Mouse (Mus musculus): Measurements from ENCODE around the gene Acot7. TPM values are rescaled to one million over a fixed set of nuclear protein-coding genes. Genes with fewer than 3 reads are reported as not detected.

The Acot7 gene
- polyA plus RNA-seq, 1 experiment from 2014 or later: 53.1 TPM

DNA sequence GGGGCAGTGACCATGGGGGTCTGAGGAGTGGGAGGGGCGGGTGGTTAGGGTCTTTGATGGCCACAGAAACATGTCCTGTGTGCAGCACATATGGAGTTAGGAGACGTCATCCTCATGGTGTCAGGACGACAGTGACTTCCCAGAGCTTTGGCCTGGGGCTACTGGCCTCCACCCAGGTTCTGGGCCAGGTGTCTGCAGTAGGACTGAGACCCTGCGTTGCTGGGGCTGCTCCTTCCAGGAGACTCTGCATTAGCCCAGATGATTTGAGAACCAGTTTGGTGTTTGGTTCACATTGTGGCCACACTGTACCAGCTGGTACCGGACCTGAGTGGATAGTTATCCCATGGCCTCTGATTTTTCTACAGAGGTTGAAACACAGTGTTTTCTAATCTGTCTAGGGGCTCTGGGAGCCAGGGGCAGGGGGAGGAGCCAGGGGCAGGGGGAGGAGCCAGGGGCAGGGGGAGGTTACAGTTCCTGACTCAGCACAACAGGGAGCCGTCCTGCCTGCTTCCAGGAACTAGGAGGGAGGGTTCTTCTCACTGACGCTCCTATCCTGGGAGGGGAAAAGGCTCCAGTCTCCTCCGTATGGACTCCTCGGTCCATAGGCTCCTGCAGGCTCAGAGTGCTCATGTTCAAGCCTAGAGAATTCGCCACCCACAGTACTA, 85.7 kb downstream of the Acot7 start:
- H3K9ac ChIP-seq (ENCODE audit: low read depth, low read length): peak overlapping the region; percentile 1; the same call in 1 of the 2 replicates
- ATAC-seq (replicated peaks; ENCODE audit: insufficient number of reproducible peaks, low FRiP score, low TSS enrichment): peak; percentile 60
- WGBS (ENCODE audit: insufficient replicate concordance): 27% methylated on average over 10 of the region's 10 CpGs

DNA sequence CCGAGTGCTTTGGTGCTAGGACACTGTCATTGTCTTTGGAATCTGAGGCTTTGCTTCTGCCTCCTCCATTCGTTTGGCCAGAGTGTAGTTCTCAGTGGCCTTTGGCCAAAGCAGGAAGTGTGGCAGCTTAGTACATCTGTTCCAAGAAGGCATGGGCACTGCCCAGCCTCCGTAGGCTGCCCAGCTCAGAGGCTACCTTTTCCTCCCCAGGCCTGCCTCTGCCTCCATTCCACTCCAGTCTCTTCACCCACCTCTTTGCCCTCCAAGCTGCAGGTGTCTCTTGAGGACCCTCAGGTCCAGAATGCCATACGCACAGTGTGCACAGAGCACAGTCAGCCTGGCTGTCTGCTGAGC, 86.2 kb downstream of the Acot7 start:
- H3K9me3 ChIP-seq (replicated peaks; ENCODE audit: control insufficient read depth, low read length): no peaks in the 10 kb centered on the region
- H3K9ac ChIP-seq (ENCODE audit: low read depth, low read length): peak overlapping the region; percentile 1; the same call in 1 of the 2 replicates
- H3K4me2 ChIP-seq: peak overlapping the region; percentile 36; the same call in 1 of the 2 replicates
- WGBS (ENCODE audit: insufficient replicate concordance): 56% methylated on average over 4 of the region's 4 CpGs
- no peak for ATAC-seq (replicated peaks; ENCODE audit: insufficient number of reproducible peaks, low FRiP score, low TSS enrichment)
- H3K4me3 ChIP-seq (ENCODE audit: low read depth, low read length): no peak overlapping the region
- no peaks in the 10 kb centered on the region for H3K27me3 ChIP-seq (ENCODE audit: control insufficient read depth, insufficient read depth, low read length)
- H3K27ac ChIP-seq (ENCODE audit: low read depth, low read length): peak overlapping the region; percentile 88
- H3K36me3 ChIP-seq (ENCODE audit: control insufficient read depth, insufficient read depth, low read length): no peaks in the 10 kb centered on the region; the same call in none of the 2 replicates
- peaks cover 47% of the 10 kb centered on the region for H3K4me1 ChIP-seq (ENCODE audit: control insufficient read depth, insufficient read depth, low read length)

More for the DNA sequence above, 85.7 kb downstream of the Acot7 start:
- Histone ChIP-seq H3K4me3 (ENCODE audit: low read depth, low read length) (no peak overlapping the region), H3K4me1 (ENCODE audit: control insufficient read depth, insufficient read depth, low read length) (peaks cover 52% of the 10 kb centered on the region), H3K27me3 (ENCODE audit: control insufficient read depth, insufficient read depth, low read length) (no peaks in the 10 kb centered on the region), H3K36me3 (ENCODE audit: control insufficient read depth, insufficient read depth, low read length) (no peaks in the 10 kb centered on the region; the same call in none of the 2 replicates), H3K27ac (ENCODE audit: low read depth, low read length) (peak overlapping the region; percentile 88), H3K9me3 (replicated peaks; ENCODE audit: control insufficient read depth, low read length) (no peaks in the 10 kb centered on the region), H3K4me2 (peak overlapping the region; percentile 36; the same call in 1 of the 2 replicates)

DNA sequence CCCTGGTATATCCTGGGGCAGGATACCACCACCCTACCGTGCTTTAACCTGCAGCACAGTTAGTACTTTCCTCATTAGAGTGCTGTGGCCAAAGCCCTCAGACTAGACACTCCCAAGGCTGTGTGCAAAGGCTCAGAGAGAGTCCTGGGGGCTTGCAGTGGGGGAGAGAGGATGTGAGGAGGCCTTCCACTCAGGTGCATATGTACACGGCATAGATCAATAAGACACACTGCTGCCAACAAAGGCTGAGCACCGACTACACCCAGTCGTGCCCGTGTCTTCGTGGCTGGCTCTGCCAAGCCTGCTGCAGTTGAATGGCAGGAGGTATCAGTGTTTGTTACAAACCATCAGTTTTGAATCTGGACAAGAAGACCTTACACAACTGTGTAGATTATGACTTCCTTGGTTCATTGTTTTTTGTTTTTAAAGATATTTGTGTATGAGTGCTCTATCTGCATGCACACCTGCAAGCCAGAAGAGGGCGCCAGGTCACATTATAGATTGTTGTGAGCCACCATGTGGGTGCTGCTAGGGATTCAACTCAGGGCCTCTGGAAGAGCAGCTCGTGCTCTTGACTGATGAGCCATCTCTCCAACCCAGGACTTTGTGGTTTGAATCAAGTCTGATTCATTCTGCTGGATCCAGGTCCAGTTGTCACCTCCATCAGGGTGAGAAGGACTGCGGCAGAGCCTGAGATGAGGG, 87.1 kb downstream of the Acot7 start:
- H3K27ac ChIP-seq (ENCODE audit: low read depth, low read length): peak overlapping the region; percentile 88; the same call in 1 of the 2 replicates
- H3K27me3 ChIP-seq (ENCODE audit: control insufficient read depth, insufficient read depth, low read length): no peaks in the 10 kb centered on the region
- no peaks in the 10 kb centered on the region; the same call in none of the 2 replicates for H3K36me3 ChIP-seq (ENCODE audit: control insufficient read depth, insufficient read depth, low read length)
- 86% methylated on average over 9 of the region's 9 CpGs for WGBS (ENCODE audit: insufficient replicate concordance)
- H3K4me1 ChIP-seq (ENCODE audit: control insufficient read depth, insufficient read depth, low read length): peaks cover 49% of the 10 kb centered on the region
- no peaks in the 10 kb centered on the region for H3K9me3 ChIP-seq (replicated peaks; ENCODE audit: control insufficient read depth, low read length)
- H3K4me3 ChIP-seq (ENCODE audit: low read depth, low read length): no peak overlapping the region
- no peak overlapping the region for H3K4me2 ChIP-seq
- no peak overlapping the region for H3K9ac ChIP-seq (ENCODE audit: low read depth, low read length)
- ATAC-seq (replicated peaks; ENCODE audit: insufficient number of reproducible peaks, low FRiP score, low TSS enrichment): no peak

DNA sequence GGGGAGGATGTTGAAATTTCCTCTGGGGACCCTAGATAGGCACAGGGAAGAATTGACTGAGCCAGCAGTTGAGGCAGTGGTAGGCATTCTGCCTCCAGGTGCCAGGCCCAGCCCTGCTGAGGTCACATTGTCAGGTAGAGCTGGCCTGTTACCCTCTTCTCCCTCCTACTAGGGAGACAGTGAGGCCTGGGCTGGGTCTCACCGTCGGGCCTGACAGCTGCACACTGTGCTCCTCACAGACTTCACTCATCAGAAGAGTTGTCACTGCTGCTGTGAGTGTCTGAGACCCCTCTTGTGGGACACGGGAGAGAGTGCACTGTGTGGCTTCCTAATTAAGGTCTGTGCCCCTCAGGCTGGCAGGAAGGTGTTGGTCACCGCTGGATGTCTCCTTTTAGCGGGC, 87.9 kb downstream of the Acot7 start:
- Histone ChIP-seq H3K4me3 (ENCODE audit: low read depth, low read length) (no peak overlapping the region), H3K9ac (ENCODE audit: low read depth, low read length) (no peak overlapping the region), H3K4me1 (ENCODE audit: control insufficient read depth, insufficient read depth, low read length) (peaks cover 47% of the 10 kb centered on the region), H3K27ac (ENCODE audit: low read depth, low read length) (peak overlapping the region; percentile 10; the same call in 1 of the 2 replicates), H3K9me3 (replicated peaks; ENCODE audit: control insufficient read depth, low read length) (no peaks in the 10 kb centered on the region), H3K4me2 (no peak overlapping the region), H3K36me3 (ENCODE audit: control insufficient read depth, insufficient read depth, low read length) (no peaks in the 10 kb centered on the region; the same call in none of the 2 replicates), H3K27me3 (ENCODE audit: control insufficient read depth, insufficient read depth, low read length) (no peaks in the 10 kb centered on the region)
- no peak for ATAC-seq (replicated peaks; ENCODE audit: insufficient number of reproducible peaks, low FRiP score, low TSS enrichment)
- 66% methylated on average over 5 of the region's 5 CpGs for WGBS (ENCODE audit: insufficient replicate concordance)

DNA sequence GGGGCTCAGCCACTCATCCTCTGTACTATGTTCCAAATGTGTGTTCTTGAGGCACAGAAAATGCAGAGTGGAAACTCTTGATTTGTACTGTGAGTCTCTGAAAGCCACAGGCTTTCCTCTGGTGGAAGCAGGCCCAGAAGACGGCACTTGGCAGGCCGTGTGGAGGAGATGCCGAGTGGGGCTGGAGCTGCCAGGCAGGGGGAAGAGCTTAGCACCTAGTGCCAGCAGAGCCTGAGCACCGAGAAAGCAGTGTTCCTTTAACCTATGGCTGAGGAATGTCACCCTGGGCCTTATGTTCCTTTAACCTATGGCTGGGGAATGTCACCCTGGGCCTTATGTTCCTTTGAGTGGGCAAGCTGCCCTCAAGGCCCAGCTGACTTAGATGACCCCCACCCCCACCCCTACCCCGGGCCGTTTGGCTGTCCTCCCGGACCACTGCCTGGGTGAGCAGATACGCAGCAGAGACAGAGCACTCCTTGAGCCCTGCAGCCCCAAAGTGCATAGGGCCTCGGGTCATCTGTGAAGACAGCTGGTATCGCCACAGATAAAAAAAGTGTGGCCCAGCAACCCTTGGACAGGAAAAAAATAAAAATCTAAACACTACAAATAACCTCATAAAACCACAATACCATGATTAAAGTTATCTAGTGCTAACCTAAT, 88.4 kb downstream of the Acot7 start:
- Histone ChIP-seq H3K27me3 (ENCODE audit: control insufficient read depth, insufficient read depth, low read length) (no peaks in the 10 kb centered on the region), H3K36me3 (ENCODE audit: control insufficient read depth, insufficient read depth, low read length) (no peaks in the 10 kb centered on the region; the same call in 1 of the 2 replicates), H3K4me1 (ENCODE audit: control insufficient read depth, insufficient read depth, low read length) (peaks cover 41% of the 10 kb centered on the region), H3K9me3 (replicated peaks; ENCODE audit: control insufficient read depth, low read length) (no peaks in the 10 kb centered on the region), H3K27ac (ENCODE audit: low read depth, low read length) (no peak overlapping the region), H3K4me3 (ENCODE audit: low read depth, low read length) (no peak overlapping the region), H3K4me2 (no peak overlapping the region), H3K9ac (ENCODE audit: low read depth, low read length) (no peak overlapping the region)
- 39% methylated on average over 10 of the region's 10 CpGs for WGBS (ENCODE audit: insufficient replicate concordance)
- no peak for ATAC-seq (replicated peaks; ENCODE audit: insufficient number of reproducible peaks, low FRiP score, low TSS enrichment)

DNA sequence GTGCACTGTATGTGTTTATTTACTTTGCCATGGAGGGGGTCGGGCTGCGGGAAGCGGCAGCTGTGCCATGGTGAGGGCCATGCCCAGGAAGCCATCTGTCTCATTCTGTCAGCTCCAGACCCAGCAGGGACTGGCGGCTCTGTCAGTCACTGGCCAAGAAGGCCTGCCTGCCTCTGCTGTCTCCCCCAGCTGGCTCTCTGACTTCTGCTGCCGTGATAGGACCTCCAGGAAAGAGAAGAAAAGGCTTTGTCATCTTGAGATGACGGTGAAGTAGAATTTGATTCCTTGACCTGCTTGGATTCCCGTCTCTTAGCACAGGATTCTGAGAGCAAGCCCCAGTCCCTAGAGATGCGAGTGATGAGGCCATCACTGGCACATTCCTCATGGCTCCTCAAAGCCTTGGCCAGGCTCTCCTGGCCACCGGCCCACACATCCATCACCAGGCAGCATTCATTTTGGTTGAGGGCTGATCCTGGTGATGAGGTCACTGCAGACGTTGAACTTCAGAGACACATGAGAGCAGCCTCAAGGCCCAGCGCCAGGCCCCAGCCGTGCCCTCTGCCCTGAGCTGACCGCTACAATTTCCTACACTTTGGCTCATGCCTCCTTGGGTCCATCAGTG, 89.9 kb downstream of the Acot7 start:
- 70% methylated on average over 13 of the region's 13 CpGs for WGBS (ENCODE audit: insufficient replicate concordance)
- no peak for ATAC-seq (replicated peaks; ENCODE audit: insufficient number of reproducible peaks, low FRiP score, low TSS enrichment)
- H3K27ac ChIP-seq (ENCODE audit: low read depth, low read length): no peak overlapping the region
- H3K4me2 ChIP-seq: no peak overlapping the region
- H3K27me3 ChIP-seq (ENCODE audit: control insufficient read depth, insufficient read depth, low read length): no peaks in the 10 kb centered on the region
- H3K9ac ChIP-seq (ENCODE audit: low read depth, low read length): no peak overlapping the region
- no peak overlapping the region for H3K4me3 ChIP-seq (ENCODE audit: low read depth, low read length)
- H3K36me3 ChIP-seq (ENCODE audit: control insufficient read depth, insufficient read depth, low read length): no peaks in the 10 kb centered on the region; the same call in 1 of the 2 replicates
- H3K4me1 ChIP-seq (ENCODE audit: control insufficient read depth, insufficient read depth, low read length): peaks cover 39% of the 10 kb centered on the region
- no peaks in the 10 kb centered on the region for H3K9me3 ChIP-seq (replicated peaks; ENCODE audit: control insufficient read depth, low read length)

DNA sequence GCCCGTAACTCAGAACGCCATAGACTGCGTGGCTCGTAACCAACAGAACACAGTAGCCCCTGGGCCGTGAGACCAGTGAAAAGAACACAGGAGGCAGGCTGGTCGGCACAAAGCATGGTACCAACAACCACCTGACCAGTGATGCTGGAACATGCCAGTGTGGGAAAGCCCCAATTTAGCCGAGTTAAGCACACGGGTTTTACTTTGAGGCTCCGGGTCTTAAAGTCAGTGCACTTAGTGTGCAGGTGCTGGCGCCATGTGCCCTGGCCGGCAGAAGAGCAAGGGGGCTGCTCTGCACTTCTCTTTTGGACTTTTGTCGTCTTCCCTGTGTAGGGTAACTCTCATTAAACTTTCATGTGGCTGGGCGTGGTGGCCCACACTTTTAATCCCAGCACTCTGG, 92.0 kb downstream of the Acot7 start:
- Histone ChIP-seq H3K4me3 (ENCODE audit: low read depth, low read length) (no peak overlapping the region), H3K27ac (ENCODE audit: low read depth, low read length) (no peak overlapping the region), H3K36me3 (ENCODE audit: control insufficient read depth, insufficient read depth, low read length) (no peaks in the 10 kb centered on the region; the same call in 1 of the 2 replicates), H3K9ac (ENCODE audit: low read depth, low read length) (no peak overlapping the region), H3K4me2 (no peak overlapping the region), H3K9me3 (replicated peaks; ENCODE audit: control insufficient read depth, low read length) (no peaks in the 10 kb centered on the region), H3K27me3 (ENCODE audit: control insufficient read depth, insufficient read depth, low read length) (no peaks in the 10 kb centered on the region; the same call in 1 of the 2 replicates), H3K4me1 (ENCODE audit: control insufficient read depth, insufficient read depth, low read length) (peaks cover 34% of the 10 kb centered on the region)
- ATAC-seq (replicated peaks; ENCODE audit: insufficient number of reproducible peaks, low FRiP score, low TSS enrichment): no peak
- 84% methylated on average over 13 of the region's 13 CpGs for WGBS (ENCODE audit: insufficient replicate concordance)

DNA sequence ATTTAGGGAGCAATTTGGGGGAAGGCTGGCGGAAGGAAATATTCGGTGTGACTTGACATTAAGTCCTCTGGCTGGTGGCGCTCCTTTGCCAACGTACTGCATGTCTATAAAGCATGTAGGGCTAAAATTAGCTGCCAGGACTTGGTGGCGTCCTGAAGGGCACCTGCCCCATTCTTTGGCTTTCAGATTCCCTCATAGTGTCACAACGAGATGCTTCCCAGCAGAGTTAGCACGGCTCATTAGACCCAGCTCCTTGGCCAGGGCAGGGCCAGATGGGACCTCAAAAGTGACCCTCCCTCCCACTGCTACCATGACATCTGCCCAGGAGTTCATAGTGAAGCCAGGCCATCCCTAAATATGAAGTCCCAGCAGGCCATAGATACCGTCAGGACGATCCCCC, 92.7 kb downstream of the Acot7 start:
- H3K4me3 ChIP-seq (ENCODE audit: low read depth, low read length): no peak overlapping the region
- H3K27me3 ChIP-seq (ENCODE audit: control insufficient read depth, insufficient read depth, low read length): peaks cover 6% of the 10 kb centered on the region
- no peak overlapping the region for H3K27ac ChIP-seq (ENCODE audit: low read depth, low read length)
- 74% methylated on average over 9 of the region's 9 CpGs for WGBS (ENCODE audit: insufficient replicate concordance)
- no peaks in the 10 kb centered on the region for H3K9me3 ChIP-seq (replicated peaks; ENCODE audit: control insufficient read depth, low read length)
- peaks cover 40% of the 10 kb centered on the region for H3K4me1 ChIP-seq (ENCODE audit: control insufficient read depth, insufficient read depth, low read length)
- H3K9ac ChIP-seq (ENCODE audit: low read depth, low read length): no peak overlapping the region
- no peaks in the 10 kb centered on the region for H3K36me3 ChIP-seq (ENCODE audit: control insufficient read depth, insufficient read depth, low read length)
- no peak for ATAC-seq (replicated peaks; ENCODE audit: insufficient number of reproducible peaks, low FRiP score, low TSS enrichment)
- no peak overlapping the region for H3K4me2 ChIP-seq

All from heart, embryonic 11.5 days (tissue).